Mouse (Mus musculus): ENCODE results near the gene Ogg1. TPM values are rescaled to one million over a fixed set of nuclear protein-coding genes. Genes with fewer than 3 reads are reported as not detected.

The Ogg1 gene
- polyA plus RNA-seq, 1 experiment from 2014 or later, result 13.1 TPM

DNA sequence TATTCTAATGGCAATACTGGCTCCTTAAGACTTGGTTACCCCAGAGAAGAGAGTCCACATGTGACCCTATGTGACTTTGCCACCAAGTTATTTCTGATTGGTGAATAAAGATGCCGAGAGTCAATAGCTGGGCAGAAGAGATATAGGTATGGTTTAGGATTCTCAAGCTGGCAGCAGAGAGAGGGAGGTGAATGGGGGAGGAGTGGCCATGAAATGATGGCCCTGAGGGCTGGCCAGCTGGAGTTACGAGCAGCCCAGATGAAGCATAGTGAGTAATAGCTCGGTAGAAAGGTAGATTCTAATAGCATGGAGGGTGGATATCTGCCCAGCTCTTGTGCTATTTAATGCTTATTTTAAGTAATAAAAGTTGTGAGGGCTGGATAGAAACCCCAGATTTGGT, 26.0 kb downstream of the Ogg1 start:
- no peaks in the 10 kb centered on the region for H3K9me3 ChIP-seq
- H3K9ac ChIP-seq, result no peak overlapping the region
- H3K36me3 ChIP-seq, result no peaks in the 10 kb centered on the region
- WGBS, result 66% methylated on average over 3 of the region's 3 CpGs
- no peak overlapping the region for H3K4me2 ChIP-seq
- H3K4me1 ChIP-seq, result no peaks in the 10 kb centered on the region
- H3K4me3 ChIP-seq (replicated peaks), result no peak overlapping the region
- no peaks in the 10 kb centered on the region for H3K27me3 ChIP-seq (replicated peaks)
- ATAC-seq (ENCODE audit: insufficient read depth, low FRiP score, low read depth), result no peak
- no peak overlapping the region for H3K27ac ChIP-seq

GRCm38 (mm10) chr6:113353696-113354095, 26.9 kb downstream of the Ogg1 start:
- Histone ChIP-seq H3K36me3 (no peaks in the 10 kb centered on the region), H3K27ac (no peak overlapping the region), H3K4me1 (no peaks in the 10 kb centered on the region), H3K9me3 (no peaks in the 10 kb centered on the region), H3K4me2 (no peak overlapping the region), H3K9ac (no peak overlapping the region), H3K27me3 (replicated peaks) (no peaks in the 10 kb centered on the region), H3K4me3 (replicated peaks) (no peak overlapping the region)
- ATAC-seq (ENCODE audit: insufficient read depth, low FRiP score, low read depth), result no peak
- 67% methylated on average over 3 of the region's 3 CpGs for WGBS

DNA sequence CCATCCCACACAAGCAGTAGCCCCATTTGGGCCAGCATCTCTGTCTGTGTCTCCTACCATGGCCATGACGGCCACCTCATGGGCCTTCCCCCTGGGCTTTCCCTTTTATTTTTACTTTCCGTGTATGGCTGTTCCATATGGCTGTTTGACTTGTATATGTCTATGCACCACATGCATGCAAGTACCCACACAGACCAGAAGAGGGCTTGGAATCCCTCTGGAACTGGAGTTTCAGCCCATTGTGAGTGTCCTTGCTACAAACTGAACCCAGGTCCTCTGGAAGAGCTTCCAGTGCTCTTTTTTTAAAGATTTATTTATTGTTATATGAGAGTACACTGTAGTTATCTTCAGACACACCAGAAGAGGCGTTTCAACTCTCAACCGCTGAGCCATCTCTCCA, 34.7 kb downstream of the Ogg1 start:
- Histone ChIP-seq H3K27ac (no peak overlapping the region), H3K4me2 (no peak overlapping the region), H3K9me3 (no peaks in the 10 kb centered on the region), H3K4me1 (no peaks in the 10 kb centered on the region), H3K4me3 (replicated peaks) (no peak overlapping the region), H3K27me3 (replicated peaks) (no peaks in the 10 kb centered on the region), H3K9ac (no peak overlapping the region), H3K36me3 (no peaks in the 10 kb centered on the region)
- no peak for ATAC-seq (ENCODE audit: insufficient read depth, low FRiP score, low read depth)
- 80% methylated on average over 4 of the region's 4 CpGs for WGBS

- no peak overlapping the region for H3K4me2 ChIP-seq
- H3K4me3 ChIP-seq (replicated peaks), result no peak overlapping the region
- no peaks in the 10 kb centered on the region for H3K9me3 ChIP-seq
- no peaks in the 10 kb centered on the region for H3K4me1 ChIP-seq
- ATAC-seq (ENCODE audit: insufficient read depth, low FRiP score, low read depth), result no peak
- H3K27ac ChIP-seq, result no peak overlapping the region
- peaks cover 7% of the 10 kb centered on the region for H3K36me3 ChIP-seq
- WGBS, result 88% methylated on average over 1 of the region's 1 CpGs
- no peaks in the 10 kb centered on the region for H3K27me3 ChIP-seq (replicated peaks)
- H3K9ac ChIP-seq, result no peak overlapping the region
Measured at GRCm38 (mm10) chr6:113362241-113362640, 35.5 kb downstream of the Ogg1 start.

DNA sequence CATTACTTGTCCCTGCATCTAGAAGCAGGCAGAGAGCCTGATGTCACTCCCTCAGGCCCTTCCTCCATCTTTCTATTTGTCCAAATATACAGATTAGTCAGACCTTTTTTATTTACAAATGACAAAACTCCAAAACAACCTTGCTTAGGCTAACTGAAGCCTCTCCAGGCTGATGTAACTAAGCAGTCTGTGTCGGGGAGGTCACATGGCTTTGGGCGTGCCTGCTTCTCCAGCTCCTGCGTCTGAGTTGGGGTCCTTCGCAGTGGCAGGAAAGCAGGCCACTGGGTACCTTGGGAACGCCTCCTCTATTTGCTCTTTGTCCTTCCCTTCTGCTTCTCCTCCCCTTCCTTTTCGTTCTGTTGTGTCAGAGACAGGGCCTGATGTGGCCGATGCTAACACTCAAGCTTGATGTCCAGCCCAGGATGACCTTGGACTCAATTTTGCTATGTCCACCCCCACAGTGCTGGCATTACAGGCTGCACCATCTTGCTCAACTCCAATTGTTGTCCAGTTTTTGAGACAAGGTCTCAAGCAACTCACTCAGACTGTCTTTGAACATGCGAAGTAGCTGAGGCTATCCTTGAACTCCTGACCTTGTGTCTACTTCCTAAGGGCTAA, 37.9 kb downstream of the Ogg1 start:
- Histone ChIP-seq H3K36me3 (peaks cover 12% of the 10 kb centered on the region), H3K27ac (no peak overlapping the region), H3K4me2 (no peak overlapping the region), H3K9ac (no peak overlapping the region), H3K4me1 (no peaks in the 10 kb centered on the region), H3K4me3 (replicated peaks) (no peak overlapping the region), H3K9me3 (no peaks in the 10 kb centered on the region), H3K27me3 (replicated peaks) (no peaks in the 10 kb centered on the region)
- 57% methylated on average over 8 of the region's 8 CpGs for WGBS
- no peak for ATAC-seq (ENCODE audit: insufficient read depth, low FRiP score, low read depth)

GRCm38 (mm10) chr6:113366639-113367038, 39.9 kb downstream of the Ogg1 start:
- Histone ChIP-seq H3K36me3 (peaks cover 29% of the 10 kb centered on the region), H3K27ac (no peak overlapping the region), H3K4me2 (no peak overlapping the region), H3K27me3 (replicated peaks) (no peaks in the 10 kb centered on the region), H3K4me1 (no peaks in the 10 kb centered on the region), H3K9me3 (no peaks in the 10 kb centered on the region), H3K9ac (no peak overlapping the region), H3K4me3 (replicated peaks) (no peak overlapping the region)
- no peak for ATAC-seq (ENCODE audit: insufficient read depth, low FRiP score, low read depth)
- 96% methylated on average over 6 of the region's 6 CpGs for WGBS

DNA sequence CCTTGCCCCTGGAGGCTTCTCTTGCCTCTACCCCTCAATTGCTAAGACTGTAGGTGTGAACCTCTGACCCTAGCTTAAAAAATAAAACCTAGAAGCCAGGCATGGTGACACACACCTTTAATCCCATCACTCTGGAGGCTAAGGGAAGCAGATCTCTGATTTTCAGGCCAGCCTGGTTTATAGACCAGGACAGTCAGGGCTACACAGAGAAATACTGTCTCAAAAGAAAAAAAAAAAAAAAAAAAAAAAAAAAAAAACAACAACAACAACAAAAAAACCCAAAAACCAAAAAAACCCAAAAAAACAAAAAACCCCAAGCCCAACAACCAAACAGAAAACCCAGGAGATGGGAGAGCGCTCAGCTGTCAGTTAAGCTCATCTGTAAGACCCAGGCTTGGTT, 40.8 kb downstream of the Ogg1 start:
- H3K27ac ChIP-seq, result no peak overlapping the region
- no peaks in the 10 kb centered on the region for H3K9me3 ChIP-seq
- no peaks in the 10 kb centered on the region for H3K4me1 ChIP-seq
- H3K9ac ChIP-seq, result no peak overlapping the region
- H3K4me3 ChIP-seq (replicated peaks), result no peak overlapping the region
- peaks cover 36% of the 10 kb centered on the region for H3K36me3 ChIP-seq
- WGBS, result 100% methylated on average over 1 of the region's 1 CpGs
- no peak overlapping the region for H3K4me2 ChIP-seq
- H3K27me3 ChIP-seq (replicated peaks), result no peaks in the 10 kb centered on the region
- no peak for ATAC-seq (ENCODE audit: insufficient read depth, low FRiP score, low read depth)

DNA sequence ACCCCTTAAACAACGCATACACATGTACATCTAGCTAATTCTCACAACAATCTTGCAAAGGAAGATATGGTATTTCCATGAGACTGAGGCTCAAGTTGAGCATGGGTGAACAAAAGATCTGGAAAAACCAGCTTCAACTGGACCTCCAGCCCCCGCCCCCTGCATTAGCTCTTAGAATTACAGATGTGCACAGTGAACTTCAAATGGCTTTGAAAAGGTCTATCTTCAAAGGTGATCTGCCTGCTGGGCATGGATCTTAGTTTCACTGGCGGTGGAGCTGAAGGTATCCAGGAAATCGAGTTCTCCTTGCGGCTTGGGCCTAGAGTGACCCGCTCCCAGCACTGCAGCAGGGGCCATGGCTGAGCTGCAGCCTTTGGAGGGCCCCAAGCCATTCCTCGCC, 41.4 kb downstream of the Ogg1 start:
- WGBS, result 91% methylated on average over 7 of the region's 7 CpGs
- Histone ChIP-seq H3K4me3 (replicated peaks) (no peak overlapping the region), H3K9ac (no peak overlapping the region), H3K36me3 (peaks cover 38% of the 10 kb centered on the region), H3K9me3 (no peaks in the 10 kb centered on the region), H3K27ac (no peak overlapping the region), H3K27me3 (replicated peaks) (no peaks in the 10 kb centered on the region), H3K4me1 (no peaks in the 10 kb centered on the region), H3K4me2 (no peak overlapping the region)
- ATAC-seq (ENCODE audit: insufficient read depth, low FRiP score, low read depth), result no peak

DNA sequence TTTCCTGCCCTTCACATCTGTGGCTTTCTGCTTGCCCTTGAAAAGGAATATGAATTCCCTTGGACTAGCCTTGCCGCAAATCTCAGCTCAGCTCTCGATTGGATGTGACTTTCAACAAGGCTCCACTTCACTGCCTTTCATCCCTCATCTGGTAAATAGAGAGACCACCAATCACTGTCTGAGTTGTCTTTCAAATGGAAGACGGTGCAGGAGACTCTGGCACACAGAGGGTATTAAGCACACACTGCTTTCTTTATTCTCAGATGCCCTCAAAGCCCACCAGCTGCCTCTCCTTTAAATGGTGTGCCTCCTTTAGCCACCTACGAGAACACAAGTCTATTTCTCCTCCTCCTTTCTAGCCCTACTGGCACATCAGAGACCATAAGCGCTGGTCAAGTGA, 41.8 kb downstream of the Ogg1 start:
- H3K9ac ChIP-seq, result no peak overlapping the region
- 81% methylated on average over 5 of the region's 5 CpGs for WGBS
- no peaks in the 10 kb centered on the region for H3K4me1 ChIP-seq
- H3K9me3 ChIP-seq, result no peaks in the 10 kb centered on the region
- ATAC-seq (ENCODE audit: insufficient read depth, low FRiP score, low read depth), result no peak
- no peaks in the 10 kb centered on the region for H3K27me3 ChIP-seq (replicated peaks)
- H3K27ac ChIP-seq, result no peak overlapping the region
- H3K36me3 ChIP-seq, result peaks cover 42% of the 10 kb centered on the region
- no peak overlapping the region for H3K4me3 ChIP-seq (replicated peaks)
- no peak overlapping the region for H3K4me2 ChIP-seq

- no peaks in the 10 kb centered on the region for H3K4me1 ChIP-seq
- peaks cover 53% of the 10 kb centered on the region for H3K36me3 ChIP-seq
- 88% methylated on average over 20 of the region's 20 CpGs for WGBS
- H3K27ac ChIP-seq, result no peak overlapping the region
- H3K9me3 ChIP-seq, result no peaks in the 10 kb centered on the region
- no peak for ATAC-seq (ENCODE audit: insufficient read depth, low FRiP score, low read depth)
- no peak overlapping the region for H3K4me3 ChIP-seq (replicated peaks)
- no peak overlapping the region for H3K4me2 ChIP-seq
- no peak overlapping the region for H3K9ac ChIP-seq
- H3K27me3 ChIP-seq (replicated peaks), result no peaks in the 10 kb centered on the region
Measured at GRCm38 (mm10) chr6:113370194-113370929, 43.6 kb downstream of the Ogg1 start.

DNA sequence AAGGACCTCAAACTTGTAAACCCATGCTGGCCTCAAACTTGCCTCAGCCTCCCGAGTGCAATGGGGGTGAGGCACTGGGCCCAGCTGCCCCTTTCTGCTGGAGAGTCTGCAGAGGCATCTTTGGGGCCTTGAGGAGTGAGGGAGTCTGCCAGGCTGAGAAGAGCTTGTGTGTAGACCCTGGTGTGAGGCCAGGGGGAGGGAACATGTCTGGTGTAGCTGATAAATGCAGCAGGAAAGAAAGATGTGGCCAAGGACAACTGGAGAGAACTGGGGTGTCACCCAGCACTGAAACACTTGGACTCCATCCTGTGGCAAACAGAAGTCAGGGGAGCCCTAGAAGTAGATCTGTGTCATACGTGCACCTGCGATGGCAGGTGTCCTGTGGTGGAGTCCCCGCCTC, 46.7 kb downstream of the Ogg1 start:
- no peaks in the 10 kb centered on the region for H3K9me3 ChIP-seq
- 0 out of 2 replicates have a peak, but pooled peaks cover 6% of the 10 kb centered on the region for H3K4me1 ChIP-seq
- no peak overlapping the region for H3K4me3 ChIP-seq (replicated peaks)
- no peak overlapping the region for H3K4me2 ChIP-seq
- ATAC-seq (ENCODE audit: insufficient read depth, low FRiP score, low read depth), result no peak
- no peak overlapping the region for H3K9ac ChIP-seq
- H3K27ac ChIP-seq, result no peak overlapping the region
- WGBS, result 87% methylated on average over 4 of the region's 4 CpGs
- no peaks in the 10 kb centered on the region for H3K27me3 ChIP-seq (replicated peaks)
- peaks cover 51% of the 10 kb centered on the region for H3K36me3 ChIP-seq

GRCm38 (mm10) chr6:113377172-113377495, 50.4 kb downstream of the Ogg1 start:
- WGBS, result 4% methylated on average over 7 of the region's 7 CpGs
- H3K27me3 ChIP-seq (replicated peaks), result no peaks in the 10 kb centered on the region
- no peaks in the 10 kb centered on the region for H3K9me3 ChIP-seq
- H3K4me2 ChIP-seq, result peak overlapping the region; percentile 71
- ATAC-seq (ENCODE audit: insufficient read depth, low FRiP score, low read depth), result no peak
- peak overlapping the region; percentile 98 for H3K9ac ChIP-seq
- peaks cover 45% of the 10 kb centered on the region for H3K36me3 ChIP-seq
- peaks cover 15% of the 10 kb centered on the region for H3K4me1 ChIP-seq
- H3K27ac ChIP-seq, result peak overlapping the region; percentile 98
- H3K4me3 ChIP-seq (replicated peaks), result peak overlapping the region; percentile 99

Data from stomach, embryonic 15.5 days (tissue).